Mouse (Mus musculus): ENCODE data around the gene Pla2g2d. TPM values are rescaled to one million over a fixed set of nuclear protein-coding genes. Genes with fewer than 3 reads are reported as not detected.

The Pla2g2d gene
- total RNA-seq (2014; rRNA removed) (0.38 TPM in 1 of 2 replicates, not detected in the other), polyA plus RNA-seq (2015; fragmentation: Nextera tagmentation; extraction: Ambion mirVana) (0.23 TPM in 1 of 2 replicates, not detected in the other)

- WGBS = 88% methylated on average over 6 of the region's 6 CpGs
Observed at GRCm38 (mm10) chr4:138775435-138775834, at the start of gene Pla2g2d. TSS of gene Pla2g2d (plus strand) at chr4:138775735.

GRCm38 (mm10) chr4:138725751-138726150 is 49.8 kb upstream of the Pla2g2d start:
- Histone ChIP-seq H3K36me3 (ENCODE audit: insufficient read depth) (no peaks in the 10 kb centered on the region), H3K4me1 (ENCODE audit: insufficient read depth) (peaks cover 22% of the 10 kb centered on the region; the same call in 1 of the 2 replicates), H3K9ac (no peak overlapping the region), H3K27ac (ENCODE audit: low read depth, low read length) (no peak overlapping the region), H3K27me3 (ENCODE audit: insufficient read depth, low read length) (no peaks in the 10 kb centered on the region), H3K9me3 (ENCODE audit: low read length) (no peaks in the 10 kb centered on the region), H3K4me2 (ENCODE audit: low read depth) (no peak overlapping the region), H3K4me3 (ENCODE audit: low read depth, low read length) (no peak overlapping the region)
- ATAC-seq (no peak), DNase-seq (no peak)
- TF ChIP-seq CTCF (IDR thresholded peaks at IDR 0.05; ENCODE audit: low read depth) = no peak
- 86% methylated on average over 5 of the region's 5 CpGs for WGBS

More at GRCm38 (mm10) chr4:138775435-138775834, at the start of gene Pla2g2d:
- Histone ChIP-seq H3K9me3 (ENCODE audit: low read length) (no peaks in the 10 kb centered on the region), H3K4me2 (ENCODE audit: low read depth) (no peak within 1 kb of the TSS), H3K27me3 (ENCODE audit: insufficient read depth, low read length) (no peaks in the 10 kb centered on the region), H3K36me3 (ENCODE audit: insufficient read depth) (no peaks in the 10 kb centered on the region), H3K27ac (ENCODE audit: low read depth, low read length) (no peak within 1 kb of the TSS), H3K9ac (no peak within 1 kb of the TSS), H3K4me1 (ENCODE audit: insufficient read depth) (no peaks in the 10 kb centered on the region), H3K4me3 (ENCODE audit: low read depth, low read length) (no peak within 1 kb of the TSS)
- DNase-seq = no peak
- no peak for ATAC-seq
- no peak for TF ChIP-seq CTCF (IDR thresholded peaks at IDR 0.05; ENCODE audit: low read depth)

- no peaks in the 10 kb centered on the region for H3K36me3 ChIP-seq (ENCODE audit: insufficient read depth)
- H3K27me3 ChIP-seq (ENCODE audit: insufficient read depth, low read length) = no peaks in the 10 kb centered on the region
- no peak overlapping the region for H3K27ac ChIP-seq (ENCODE audit: low read depth, low read length)
- 18% methylated on average over 9 of the region's 9 CpGs for WGBS
- H3K9me3 ChIP-seq (ENCODE audit: low read length) = no peaks in the 10 kb centered on the region
- H3K4me2 ChIP-seq (ENCODE audit: low read depth) = no peak overlapping the region
- DNase-seq = peak; percentile 48
- ATAC-seq = peak; percentile 55
- H3K4me1 ChIP-seq (ENCODE audit: insufficient read depth) = peaks cover 17% of the 10 kb centered on the region; the same call in 1 of the 2 replicates
- TF ChIP-seq CTCF (IDR thresholded peaks at IDR 0.05; ENCODE audit: low read depth) = no peak
- no peak overlapping the region for H3K9ac ChIP-seq
- H3K4me3 ChIP-seq (ENCODE audit: low read depth, low read length) = no peak overlapping the region
Observed at GRCm38 (mm10) chr4:138729018-138729703, 46.4 kb upstream of the Pla2g2d start.

GRCm38 (mm10) chr4:138734105-138734504 is 41.4 kb upstream of the Pla2g2d start:
- Histone ChIP-seq H3K4me1 (ENCODE audit: insufficient read depth) (0 out of 2 replicates have a peak, but pooled peaks cover 3% of the 10 kb centered on the region), H3K27me3 (ENCODE audit: insufficient read depth, low read length) (no peaks in the 10 kb centered on the region), H3K9ac (no peak overlapping the region), H3K9me3 (ENCODE audit: low read length) (no peaks in the 10 kb centered on the region), H3K27ac (ENCODE audit: low read depth, low read length) (no peak overlapping the region), H3K4me3 (ENCODE audit: low read depth, low read length) (no peak overlapping the region), H3K36me3 (ENCODE audit: insufficient read depth) (no peaks in the 10 kb centered on the region), H3K4me2 (ENCODE audit: low read depth) (no peak overlapping the region)
- WGBS = 82% methylated on average over 7 of the region's 7 CpGs
- no peak for TF ChIP-seq CTCF (IDR thresholded peaks at IDR 0.05; ENCODE audit: low read depth)
- ATAC-seq (no peak), DNase-seq (no peak)

GRCm38 (mm10) chr4:138734863-138735262 is 40.7 kb upstream of the Pla2g2d start:
- H3K4me2 ChIP-seq (ENCODE audit: low read depth) = no peak overlapping the region
- WGBS = 91% methylated on average over 4 of the region's 4 CpGs
- no peaks in the 10 kb centered on the region for H3K36me3 ChIP-seq (ENCODE audit: insufficient read depth)
- H3K27me3 ChIP-seq (ENCODE audit: insufficient read depth, low read length) = no peaks in the 10 kb centered on the region
- H3K27ac ChIP-seq (ENCODE audit: low read depth, low read length) = no peak overlapping the region
- H3K9ac ChIP-seq = no peak overlapping the region
- H3K4me3 ChIP-seq (ENCODE audit: low read depth, low read length) = no peak overlapping the region
- TF ChIP-seq CTCF (IDR thresholded peaks at IDR 0.05; ENCODE audit: low read depth) = no peak
- H3K4me1 ChIP-seq (ENCODE audit: insufficient read depth) = no peaks in the 10 kb centered on the region
- DNase-seq (no peak), ATAC-seq (no peak)
- H3K9me3 ChIP-seq (ENCODE audit: low read length) = no peaks in the 10 kb centered on the region

GRCm38 (mm10) chr4:138737031-138737430 is 38.5 kb upstream of the Pla2g2d start, which contains the start of gene Ubxn10:
TSS of gene Ubxn10 (minus strand) at chr4:138737167.
- DNase-seq (no peak), ATAC-seq (no peak)
- no peak within 1 kb of the TSS for H3K9ac ChIP-seq
- no peak within 1 kb of the TSS for H3K27ac ChIP-seq (ENCODE audit: low read depth, low read length)
- H3K4me1 ChIP-seq (ENCODE audit: insufficient read depth) = no peaks in the 10 kb centered on the region
- no peaks in the 10 kb centered on the region for H3K36me3 ChIP-seq (ENCODE audit: insufficient read depth)
- H3K9me3 ChIP-seq (ENCODE audit: low read length) = no peaks in the 10 kb centered on the region
- 69% methylated on average over 7 of the region's 7 CpGs for WGBS
- no peaks in the 10 kb centered on the region for H3K27me3 ChIP-seq (ENCODE audit: insufficient read depth, low read length)
- H3K4me2 ChIP-seq (ENCODE audit: low read depth) = no peak within 1 kb of the TSS
- TF ChIP-seq CTCF (IDR thresholded peaks at IDR 0.05; ENCODE audit: low read depth) = no peak
- no peak within 1 kb of the TSS for H3K4me3 ChIP-seq (ENCODE audit: low read depth, low read length)

GRCm38 (mm10) chr4:138739136-138739851 is 36.2 kb upstream of the Pla2g2d start:
- Histone ChIP-seq H3K36me3 (ENCODE audit: insufficient read depth) (no peaks in the 10 kb centered on the region), H3K9ac (no peak overlapping the region), H3K9me3 (ENCODE audit: low read length) (no peaks in the 10 kb centered on the region), H3K4me1 (ENCODE audit: insufficient read depth) (no peaks in the 10 kb centered on the region), H3K4me3 (ENCODE audit: low read depth, low read length) (no peak overlapping the region), H3K4me2 (ENCODE audit: low read depth) (no peak overlapping the region), H3K27ac (ENCODE audit: low read depth, low read length) (no peak overlapping the region), H3K27me3 (ENCODE audit: insufficient read depth, low read length) (no peaks in the 10 kb centered on the region)
- ATAC-seq (no peak; the same call in 1 of the 2 replicates), DNase-seq (peak; percentile 51)
- no peak for TF ChIP-seq CTCF (IDR thresholded peaks at IDR 0.05; ENCODE audit: low read depth)
- WGBS = 28% methylated on average over 7 of the region's 7 CpGs
